32 mouse cellular contexts compared by ENCODE assay signal in genomic region chr14:79608286-79608685, GRCm38 (mm10). TPM values are rescaled to one million over a fixed set of nuclear protein-coding genes. Genes with fewer than 3 reads are reported as not detected.
"Had no signal": no experiment of that assay in that cellular context is flagged by ENCODE, and none has a peak within 500 bp of the region (broad histone marks: within the 10 kb centered on the region; RNA-seq: fewer than 3 reads in every experiment).

No protein-coding gene starts in this region.

- H3K4me2 ChIP-seq: embryonic facial prominence, embryonic 12.5 days; embryonic facial prominence, embryonic 13.5 days; embryonic facial prominence, embryonic 15.5 days; forebrain, embryonic 12.5 days; forebrain, embryonic 13.5 days; forebrain, embryonic 15.5 days had no signal

- H3K4me3 ChIP-seq: embryonic facial prominence, embryonic 10.5 days; embryonic facial prominence, embryonic 12.5 days; embryonic facial prominence, embryonic 13.5 days; embryonic facial prominence, embryonic 15.5 days; erythroblast, embryonic 14.5 days; forebrain, embryonic 10.5 days; forebrain, embryonic 12.5 days; forebrain, embryonic 13.5 days; forebrain, embryonic 15.5 days; gastrocnemius, adult 2 months; heart, adult 2 months; heart, embryonic 10.5 days had no signal

- H3K4me1 ChIP-seq: embryonic facial prominence, embryonic 10.5 days; embryonic facial prominence, embryonic 12.5 days; embryonic facial prominence, embryonic 13.5 days; embryonic facial prominence, embryonic 15.5 days; forebrain, embryonic 10.5 days; forebrain, embryonic 12.5 days; forebrain, embryonic 13.5 days; forebrain, embryonic 15.5 days; heart, embryonic 10.5 days had no signal

- DNase-seq: cerebellum, adult 2 months; cerebellum, adult 8-10 months; cerebellum, adult 9-10 months; cerebellum, adult 9-11 months; cerebellum, postnatal 10 days; cerebellum, postnatal 14 days; cerebellum, postnatal 25 days; cerebellum, postnatal 36 days; embryo, embryonic 11 days; forebrain, postnatal 0 days; gastrocnemius, adult 2 months; gastrocnemius, postnatal 10 days; gastrocnemius, postnatal 14 days; gastrocnemius, postnatal 25 days; gastrocnemius, postnatal 36 days; heart, adult 11 months; heart, adult 18-20 months; heart, adult 2 months had no signal

- H3K27ac ChIP-seq: embryonic facial prominence, embryonic 10.5 days; embryonic facial prominence, embryonic 12.5 days; embryonic facial prominence, embryonic 13.5 days; embryonic facial prominence, embryonic 15.5 days; forebrain, embryonic 10.5 days; forebrain, embryonic 12.5 days; forebrain, embryonic 13.5 days; forebrain, embryonic 15.5 days; gastrocnemius, adult 2 months; heart, adult 2 months; heart, embryonic 10.5 days had no signal

- H3K9ac ChIP-seq: embryonic facial prominence, embryonic 12.5 days; embryonic facial prominence, embryonic 13.5 days; embryonic facial prominence, embryonic 15.5 days; forebrain, embryonic 12.5 days; forebrain, embryonic 13.5 days; forebrain, embryonic 15.5 days; forebrain, postnatal 0 days had no signal

- H3K27me3 ChIP-seq: embryonic facial prominence, embryonic 12.5 days; embryonic facial prominence, embryonic 13.5 days; embryonic facial prominence, embryonic 15.5 days; forebrain, embryonic 12.5 days; forebrain, embryonic 13.5 days; forebrain, embryonic 15.5 days had no signal

- ATAC-seq: forebrain, embryonic 13.5 days; forebrain, embryonic 14.5 days; forebrain, embryonic 15.5 days; forebrain, embryonic 16.5 days had no signal

- H3K9me3 ChIP-seq: embryonic facial prominence, embryonic 10.5 days; embryonic facial prominence, embryonic 12.5 days; embryonic facial prominence, embryonic 13.5 days; embryonic facial prominence, embryonic 15.5 days; forebrain, embryonic 10.5 days; forebrain, embryonic 12.5 days; forebrain, embryonic 13.5 days; forebrain, embryonic 15.5 days; heart, embryonic 10.5 days had no signal

RNA-seq across cellular contexts. Expression of gene Cnmd, which starts 53.7 kb away (rescaled TPM):
- total RNA-seq: common myeloid progenitor, adult 5-6 weeks; granulocyte monocyte progenitor cell, adult 5-6 weeks had no signal
- polyA plus RNA-seq: erythroblast, embryonic 14.5 days had no signal
